Mouse (Mus musculus) liver, embryonic 14.5 days (tissue): Measurements from ENCODE around the gene Opcml.

Experiments
- CTCF ChIP-seq: IDR thresholded peaks from 2 replicates; pipeline ENCODE4 v1.5.1; 2016; ENCODE audit warnings: antibody characterized with exemption, low read depth, control low read depth
- EP300 ChIP-seq: IDR thresholded peaks from 2 replicates; pipeline ENCODE4 v1.6.1; 2016; ENCODE audit warnings: antibody characterized with exemption, low read depth

DNA sequence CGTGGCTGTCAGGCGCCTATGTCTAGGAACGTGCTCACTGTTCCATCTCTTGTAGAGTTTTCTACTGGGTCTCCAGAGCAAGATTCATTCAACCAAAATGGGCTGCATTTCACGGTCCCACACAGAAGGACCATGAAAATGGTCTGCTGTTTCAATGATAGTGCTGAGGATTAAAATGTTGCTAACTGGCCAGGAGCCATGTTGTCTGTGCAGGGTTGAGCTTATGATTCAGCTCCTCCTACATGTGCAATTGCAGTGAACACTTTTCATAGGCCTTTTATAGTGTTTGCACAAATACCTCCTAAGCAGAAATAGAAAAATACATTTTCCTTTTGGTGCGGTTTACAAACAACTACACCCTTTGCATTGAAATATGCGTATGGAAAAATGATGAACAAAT, 684.0 kb downstream of the Opcml start:
- TF ChIP-seq CTCF (no peak), EP300 (no peak)
